Mouse (Mus musculus) megakaryocyte, embryonic 14.5 days (primary cell): Measurements from ENCODE around the gene Olfr381.

Experiments used
- FLI1 ChIP-seq: IDR thresholded peaks from 2 replicates; pipeline ENCODE4 v1.6.1; 2012; ENCODE audit warnings: low read length, inconsistent platforms, mixed read lengths
- GATA1 ChIP-seq: IDR thresholded peaks from 3 replicates; pipeline ENCODE4 v1.6.1; 2012; ENCODE audit warnings: mixed read lengths, low read length, inconsistent platforms, borderline replicate concordance

DNA sequence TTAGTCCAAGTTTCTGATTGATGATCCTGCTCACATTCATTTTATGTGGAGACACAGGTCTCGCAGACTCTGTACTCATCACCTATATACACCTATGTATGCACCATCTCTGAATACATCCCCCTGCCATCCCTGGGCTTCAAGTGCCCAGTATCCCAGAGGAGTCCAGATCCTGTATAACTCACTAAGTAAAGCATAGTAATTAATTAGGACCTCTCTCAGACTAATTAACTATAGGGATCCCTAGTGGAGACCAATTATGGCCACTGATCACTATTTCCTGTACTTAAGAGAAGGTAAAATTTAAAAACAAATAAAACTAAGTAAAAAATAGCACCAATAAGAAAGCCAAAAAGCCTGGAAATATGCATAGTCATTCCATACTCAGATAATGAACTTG, 34.0 kb downstream of the Olfr381 start, which contains the start of gene Olfr380:
- TF ChIP-seq GATA1, result no peak
- TF ChIP-seq FLI1, result no peak
